Mouse (Mus musculus): Measurements from ENCODE around the gene Hspa1l. TPM values are rescaled to one million over a fixed set of nuclear protein-coding genes. Genes with fewer than 3 reads are reported as not detected.

The Hspa1l gene
- polyA plus RNA-seq, 1 experiment from 2014 or later, result 1.6 TPM

DNA sequence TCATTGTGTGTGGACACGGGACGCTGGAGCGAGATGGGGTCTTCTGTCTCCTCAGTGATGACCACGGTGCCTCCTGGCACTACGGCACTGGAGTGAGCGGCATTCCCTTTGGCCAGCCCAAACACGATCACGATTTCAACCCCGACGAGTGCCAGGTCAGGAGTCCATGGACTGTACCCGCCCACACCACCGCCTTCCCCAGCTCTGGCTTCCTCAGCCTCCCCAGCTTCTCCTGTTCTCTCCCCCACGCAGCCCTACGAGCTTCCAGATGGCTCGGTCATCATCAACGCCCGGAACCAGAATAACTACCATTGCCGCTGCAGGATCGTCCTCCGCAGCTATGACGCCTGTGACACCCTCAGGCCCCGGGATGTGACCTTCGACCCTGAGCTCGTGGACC, 38.5 kb upstream of the Hspa1l start:
- H3K4me1 ChIP-seq (ENCODE audit: control insufficient read depth, insufficient read depth, low read length), result peaks cover 11% of the 10 kb centered on the region
- no peak for DNase-seq
- no peak overlapping the region for H3K4me3 ChIP-seq (replicated peaks; ENCODE audit: low read depth, low read length)
- H3K4me2 ChIP-seq (ENCODE audit: low read length), result no peak overlapping the region
- H3K36me3 ChIP-seq (ENCODE audit: control insufficient read depth, insufficient read depth, low read length), result peaks cover 30% of the 10 kb centered on the region
- H3K27ac ChIP-seq (replicated peaks; ENCODE audit: low read depth, low read length), result no peak overlapping the region
- ATAC-seq (ENCODE audit: low FRiP score, low TSS enrichment), result no peak
- WGBS, result 64% methylated on average over 24 of the region's 24 CpGs
- H3K9me3 ChIP-seq (ENCODE audit: control insufficient read depth, low read length), result no peaks in the 10 kb centered on the region
- no peak overlapping the region for H3K9ac ChIP-seq (replicated peaks; ENCODE audit: low read length)
- H3K27me3 ChIP-seq (ENCODE audit: control insufficient read depth, insufficient read depth, low read length), result no peaks in the 10 kb centered on the region

DNA sequence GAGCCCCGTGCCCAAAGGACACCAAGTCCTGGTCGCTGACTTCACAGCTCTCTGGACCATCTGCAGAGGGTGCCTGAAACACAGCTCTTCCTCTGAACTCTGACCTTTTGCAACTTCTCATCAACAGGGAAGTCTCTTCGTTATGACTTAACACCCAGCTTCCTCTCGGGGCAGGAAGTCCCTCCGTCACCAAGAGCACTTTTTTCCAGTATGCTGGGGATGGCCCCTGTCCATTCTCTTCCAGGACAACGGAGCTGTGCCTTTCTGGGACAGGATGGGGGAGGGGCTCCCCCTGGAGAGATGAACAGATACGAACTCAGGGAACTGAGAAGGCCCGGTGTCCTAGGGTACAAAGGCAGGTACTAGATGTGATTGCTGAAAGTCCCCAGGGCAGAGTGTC, 37.7 kb upstream of the Hspa1l start:
- Histone ChIP-seq H3K4me2 (ENCODE audit: low read length) (no peak overlapping the region), H3K36me3 (ENCODE audit: control insufficient read depth, insufficient read depth, low read length) (peaks cover 30% of the 10 kb centered on the region), H3K27me3 (ENCODE audit: control insufficient read depth, insufficient read depth, low read length) (no peaks in the 10 kb centered on the region), H3K4me1 (ENCODE audit: control insufficient read depth, insufficient read depth, low read length) (peaks cover 11% of the 10 kb centered on the region), H3K4me3 (replicated peaks; ENCODE audit: low read depth, low read length) (no peak overlapping the region), H3K9ac (replicated peaks; ENCODE audit: low read length) (no peak overlapping the region), H3K9me3 (ENCODE audit: control insufficient read depth, low read length) (no peaks in the 10 kb centered on the region), H3K27ac (replicated peaks; ENCODE audit: low read depth, low read length) (no peak overlapping the region)
- ATAC-seq (ENCODE audit: low FRiP score, low TSS enrichment), result no peak
- WGBS, result 63% methylated on average over 8 of the region's 8 CpGs
- DNase-seq, result no peak

DNA sequence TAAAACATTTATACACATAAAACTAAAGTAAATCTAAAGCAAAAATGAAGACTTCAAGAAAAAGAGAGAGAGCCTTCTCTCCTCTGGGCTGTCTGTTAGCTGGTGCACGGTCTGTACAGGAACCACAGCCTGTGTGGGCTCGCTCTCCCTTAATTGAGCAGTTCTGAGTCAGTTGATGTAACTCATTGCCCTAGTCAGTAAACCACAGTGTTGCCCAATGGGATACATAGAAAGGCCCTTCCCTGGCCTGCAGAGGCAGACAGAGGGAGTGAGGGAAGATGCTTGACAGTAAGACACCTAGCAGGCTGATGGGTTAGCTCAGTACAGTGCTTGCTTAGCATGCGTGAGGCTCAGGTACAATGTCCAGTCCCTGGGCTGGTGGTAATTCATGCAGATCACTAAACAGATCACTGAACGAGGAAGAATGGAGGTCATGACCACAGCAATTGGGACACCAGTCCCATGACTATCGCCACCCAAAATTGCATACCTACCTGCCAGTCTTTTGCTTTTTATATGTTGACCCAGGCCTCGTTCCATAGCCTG, 34.5 kb upstream of the Hspa1l start:
- Histone ChIP-seq H3K4me2 (ENCODE audit: low read length) (no peak overlapping the region), H3K9ac (replicated peaks; ENCODE audit: low read length) (no peak overlapping the region), H3K4me3 (replicated peaks; ENCODE audit: low read depth, low read length) (no peak overlapping the region), H3K36me3 (ENCODE audit: control insufficient read depth, insufficient read depth, low read length) (peaks cover 26% of the 10 kb centered on the region), H3K27ac (replicated peaks; ENCODE audit: low read depth, low read length) (no peak overlapping the region), H3K4me1 (ENCODE audit: control insufficient read depth, insufficient read depth, low read length) (0 out of 2 replicates have a peak, but pooled peaks cover 4% of the 10 kb centered on the region), H3K9me3 (ENCODE audit: control insufficient read depth, low read length) (no peaks in the 10 kb centered on the region), H3K27me3 (ENCODE audit: control insufficient read depth, insufficient read depth, low read length) (no peaks in the 10 kb centered on the region)
- WGBS, result 87% methylated on average over 6 of the region's 6 CpGs
- ATAC-seq (ENCODE audit: low FRiP score, low TSS enrichment) (no peak), DNase-seq (no peak)

DNA sequence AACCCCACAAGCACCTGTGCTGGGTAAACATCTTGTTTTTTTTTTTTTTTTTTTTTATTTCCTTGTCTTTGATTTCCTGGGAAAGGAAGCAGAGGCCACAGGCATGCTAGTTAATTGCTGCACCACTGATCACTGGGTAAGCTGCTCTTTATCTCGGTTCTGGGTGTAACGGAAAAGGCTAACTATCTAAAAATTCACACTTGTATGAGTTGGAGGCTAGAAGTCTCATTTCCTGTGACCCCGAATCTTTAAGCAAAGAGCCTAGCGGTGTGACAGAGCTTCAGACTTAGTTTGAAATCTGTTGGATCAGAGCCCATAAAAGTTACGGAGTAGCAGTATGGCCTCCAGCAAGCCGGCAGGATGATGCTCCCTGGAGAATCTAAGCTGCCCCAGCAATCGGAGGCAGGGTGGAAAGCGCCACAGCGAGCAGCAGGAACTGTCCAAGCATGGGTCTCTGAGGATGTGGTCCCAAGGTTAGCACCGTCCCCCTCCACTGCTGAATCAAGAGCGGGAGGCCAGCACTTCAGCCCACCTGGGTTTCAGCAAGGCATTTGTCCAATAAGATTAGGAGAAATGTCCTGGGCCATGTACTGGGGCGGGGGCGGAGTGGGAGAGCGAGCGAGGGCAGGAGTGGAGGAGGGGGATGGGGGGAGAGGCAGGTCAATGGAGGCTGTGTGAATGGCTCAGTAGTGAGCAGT, 31.0 kb upstream of the Hspa1l start:
- Histone ChIP-seq H3K4me3 (replicated peaks; ENCODE audit: low read depth, low read length) (no peak overlapping the region), H3K27ac (replicated peaks; ENCODE audit: low read depth, low read length) (peak overlapping the region; percentile 55; the same call in 1 of the 2 replicates), H3K27me3 (ENCODE audit: control insufficient read depth, insufficient read depth, low read length) (no peaks in the 10 kb centered on the region), H3K4me1 (ENCODE audit: control insufficient read depth, insufficient read depth, low read length) (0 out of 2 replicates have a peak, but pooled peaks cover 4% of the 10 kb centered on the region), H3K36me3 (ENCODE audit: control insufficient read depth, insufficient read depth, low read length) (no peaks in the 10 kb centered on the region), H3K9me3 (ENCODE audit: control insufficient read depth, low read length) (no peaks in the 10 kb centered on the region), H3K4me2 (ENCODE audit: low read length) (peak overlapping the region; percentile 33), H3K9ac (replicated peaks; ENCODE audit: low read length) (0 out of 2 replicates have a peak overlapping the region, but pooled peaks have one; percentile 12)
- ATAC-seq (ENCODE audit: low FRiP score, low TSS enrichment), result no peak
- peak; percentile 16 for DNase-seq
- WGBS, result 5% methylated on average over 15 of the region's 15 CpGs

DNA sequence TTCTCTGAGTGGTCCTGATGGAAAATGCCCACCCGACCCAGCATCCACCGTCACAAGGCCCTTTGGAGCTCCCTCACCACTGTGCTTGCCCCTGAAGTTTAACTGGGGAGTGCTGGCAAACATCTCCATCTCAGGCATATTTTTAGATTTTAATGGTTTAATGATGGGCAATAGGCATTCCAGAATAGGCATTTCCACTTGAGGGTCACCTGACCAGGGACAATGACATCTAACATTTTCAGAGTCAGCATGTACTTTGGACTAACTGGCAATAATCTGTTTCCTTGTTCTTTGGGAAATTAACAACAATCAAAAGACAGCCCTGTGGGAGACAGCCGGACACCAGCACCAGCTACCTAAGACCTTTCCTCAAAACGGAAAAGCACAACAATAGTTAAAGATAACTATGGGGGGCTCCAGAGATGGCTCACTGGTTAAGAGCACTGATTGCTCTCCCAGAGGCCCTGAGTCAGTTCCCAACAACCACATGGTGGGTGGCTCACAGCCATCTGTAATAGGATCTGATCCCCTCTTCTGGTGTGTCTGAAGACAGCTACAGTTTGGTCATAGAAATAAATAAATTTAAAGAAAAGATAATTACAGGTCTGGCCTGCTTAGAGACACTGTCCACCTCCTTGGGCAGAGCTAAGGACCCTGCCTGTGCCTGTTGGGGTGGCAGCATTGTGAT, 29.2 kb upstream of the Hspa1l start:
- Histone ChIP-seq H3K4me1 (ENCODE audit: control insufficient read depth, insufficient read depth, low read length) (0 out of 2 replicates have a peak, but pooled peaks cover 4% of the 10 kb centered on the region), H3K27ac (replicated peaks; ENCODE audit: low read depth, low read length) (no peak overlapping the region), H3K27me3 (ENCODE audit: control insufficient read depth, insufficient read depth, low read length) (no peaks in the 10 kb centered on the region), H3K9me3 (ENCODE audit: control insufficient read depth, low read length) (no peaks in the 10 kb centered on the region), H3K4me2 (ENCODE audit: low read length) (no peak overlapping the region), H3K9ac (replicated peaks; ENCODE audit: low read length) (no peak overlapping the region), H3K36me3 (ENCODE audit: control insufficient read depth, insufficient read depth, low read length) (0 out of 2 replicates have a peak, but pooled peaks cover 1% of the 10 kb centered on the region), H3K4me3 (replicated peaks; ENCODE audit: low read depth, low read length) (no peak overlapping the region)
- no peak for DNase-seq
- WGBS, result 87% methylated on average over 4 of the region's 4 CpGs
- no peak for ATAC-seq (ENCODE audit: low FRiP score, low TSS enrichment)

DNA sequence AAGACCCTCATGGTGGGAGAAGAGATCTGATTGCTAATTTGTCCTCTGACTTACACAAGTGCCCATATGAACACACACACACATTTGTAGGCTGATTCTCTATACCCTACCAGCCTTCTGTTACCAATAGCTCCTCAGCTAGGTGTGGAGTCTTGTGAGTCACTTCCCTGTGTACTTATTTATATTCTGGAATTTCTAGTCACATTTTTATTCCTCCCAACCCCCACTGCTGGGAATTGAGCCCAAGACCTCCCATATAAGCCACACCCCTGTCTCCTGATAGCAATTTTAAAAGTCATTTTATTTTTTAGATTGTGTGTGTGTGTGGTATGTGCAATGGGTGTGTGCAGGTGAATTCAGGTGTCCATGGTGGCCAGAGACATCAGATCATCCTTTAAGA, 28.1 kb upstream of the Hspa1l start:
- Histone ChIP-seq H3K9me3 (ENCODE audit: control insufficient read depth, low read length) (no peaks in the 10 kb centered on the region), H3K4me1 (ENCODE audit: control insufficient read depth, insufficient read depth, low read length) (0 out of 2 replicates have a peak, but pooled peaks cover 4% of the 10 kb centered on the region), H3K9ac (replicated peaks; ENCODE audit: low read length) (no peak overlapping the region), H3K27ac (replicated peaks; ENCODE audit: low read depth, low read length) (no peak overlapping the region), H3K4me3 (replicated peaks; ENCODE audit: low read depth, low read length) (no peak overlapping the region), H3K27me3 (ENCODE audit: control insufficient read depth, insufficient read depth, low read length) (no peaks in the 10 kb centered on the region), H3K4me2 (ENCODE audit: low read length) (no peak overlapping the region), H3K36me3 (ENCODE audit: control insufficient read depth, insufficient read depth, low read length) (peaks cover 9% of the 10 kb centered on the region)
- DNase-seq (no peak), ATAC-seq (ENCODE audit: low FRiP score, low TSS enrichment) (no peak)

DNA sequence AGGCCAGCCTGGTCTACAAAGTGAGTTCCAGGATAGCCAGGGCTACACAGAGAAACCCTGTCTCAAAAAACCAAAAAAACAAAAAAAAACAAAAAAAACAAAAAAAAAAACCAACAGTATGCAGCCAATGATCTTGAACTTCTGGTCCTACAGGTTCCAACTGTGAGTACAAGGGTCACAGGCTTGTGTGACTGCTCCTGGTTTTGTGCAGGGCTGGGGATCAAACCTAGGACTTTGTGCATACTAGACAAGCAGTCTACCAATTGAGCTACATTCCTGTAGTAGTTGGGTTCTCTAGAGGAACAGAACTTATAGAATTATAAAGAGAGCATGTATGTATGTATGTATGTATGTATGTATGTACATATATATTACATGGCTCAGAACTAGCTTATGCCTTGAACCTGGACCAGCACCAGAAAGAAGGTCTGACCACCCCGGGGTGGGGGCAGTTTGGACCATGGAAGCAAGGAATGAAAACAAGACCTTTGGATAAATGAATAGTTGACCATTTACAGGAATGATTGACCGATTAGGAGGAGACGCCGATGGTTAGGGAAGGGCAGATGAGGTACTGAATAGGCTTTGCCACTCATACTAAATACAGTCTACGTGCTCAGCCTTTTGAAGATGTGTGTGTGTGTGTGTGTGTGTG, 25.9 kb upstream of the Hspa1l start:
- 91% methylated on average over 5 of the region's 5 CpGs for WGBS
- Histone ChIP-seq H3K9me3 (ENCODE audit: control insufficient read depth, low read length) (no peaks in the 10 kb centered on the region), H3K27me3 (ENCODE audit: control insufficient read depth, insufficient read depth, low read length) (no peaks in the 10 kb centered on the region), H3K4me3 (replicated peaks; ENCODE audit: low read depth, low read length) (no peak overlapping the region), H3K9ac (replicated peaks; ENCODE audit: low read length) (no peak overlapping the region), H3K4me2 (ENCODE audit: low read length) (no peak overlapping the region), H3K4me1 (ENCODE audit: control insufficient read depth, insufficient read depth, low read length) (peaks cover 15% of the 10 kb centered on the region), H3K36me3 (ENCODE audit: control insufficient read depth, insufficient read depth, low read length) (peaks cover 25% of the 10 kb centered on the region), H3K27ac (replicated peaks; ENCODE audit: low read depth, low read length) (no peak overlapping the region)
- DNase-seq (no peak), ATAC-seq (ENCODE audit: low FRiP score, low TSS enrichment) (no peak)

DNA sequence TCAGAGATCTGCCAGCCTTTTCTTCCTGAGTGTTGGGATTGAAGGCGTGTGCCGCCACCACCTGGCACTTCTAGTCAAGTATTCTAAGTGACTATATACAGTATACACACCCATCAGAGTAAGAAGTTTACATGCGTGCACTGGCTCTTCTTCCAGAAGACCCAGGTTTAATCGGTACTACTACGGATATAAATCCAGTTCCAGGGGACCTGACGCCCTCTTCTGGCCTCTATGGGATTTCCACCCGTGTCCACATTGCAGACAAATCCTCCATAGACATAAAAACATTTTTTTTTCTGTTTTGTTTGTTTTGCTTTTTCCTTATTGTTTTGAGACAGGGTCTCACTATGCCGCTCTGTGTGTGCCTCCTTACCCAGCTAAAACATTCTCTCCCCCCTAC, 24.9 kb upstream of the Hspa1l start:
- peak; percentile 61 for DNase-seq
- no peak for ATAC-seq (ENCODE audit: low FRiP score, low TSS enrichment)
- Histone ChIP-seq H3K4me1 (ENCODE audit: control insufficient read depth, insufficient read depth, low read length) (peaks cover 12% of the 10 kb centered on the region), H3K36me3 (ENCODE audit: control insufficient read depth, insufficient read depth, low read length) (peaks cover 25% of the 10 kb centered on the region), H3K4me3 (replicated peaks; ENCODE audit: low read depth, low read length) (no peak overlapping the region), H3K9me3 (ENCODE audit: control insufficient read depth, low read length) (no peaks in the 10 kb centered on the region), H3K9ac (replicated peaks; ENCODE audit: low read length) (no peak overlapping the region), H3K27me3 (ENCODE audit: control insufficient read depth, insufficient read depth, low read length) (no peaks in the 10 kb centered on the region), H3K27ac (replicated peaks; ENCODE audit: low read depth, low read length) (no peak overlapping the region), H3K4me2 (ENCODE audit: low read length) (no peak overlapping the region)
- WGBS, result 30% methylated on average over 8 of the region's 8 CpGs
